Mouse (Mus musculus) inflammation-experienced regulatory T-cells, adult 6 months (primary cell): Measurements from ENCODE around the gene E130309D02Rik. TPM values are rescaled to one million over a fixed set of nuclear protein-coding genes. Genes with fewer than 3 reads are reported as not detected.

ENCODE experiments used
- ATAC-seq: one replicate; pipeline ENCODE4 v1.8.0; 2017
- polyA plus RNA-seq, 3 experiments: library from polyadenylated mRNA; unstranded; fragments of 100-300 nt; shearing (Covaris generic); gene quantifications; one replicate each; pipeline ENCODE4 v1.2.1; 2017

E130309D02Rik gene
- polyA plus RNA-seq, 3 experiments from 2014 or later: 5.4 to 6.2 (median 5.6) TPM

DNA sequence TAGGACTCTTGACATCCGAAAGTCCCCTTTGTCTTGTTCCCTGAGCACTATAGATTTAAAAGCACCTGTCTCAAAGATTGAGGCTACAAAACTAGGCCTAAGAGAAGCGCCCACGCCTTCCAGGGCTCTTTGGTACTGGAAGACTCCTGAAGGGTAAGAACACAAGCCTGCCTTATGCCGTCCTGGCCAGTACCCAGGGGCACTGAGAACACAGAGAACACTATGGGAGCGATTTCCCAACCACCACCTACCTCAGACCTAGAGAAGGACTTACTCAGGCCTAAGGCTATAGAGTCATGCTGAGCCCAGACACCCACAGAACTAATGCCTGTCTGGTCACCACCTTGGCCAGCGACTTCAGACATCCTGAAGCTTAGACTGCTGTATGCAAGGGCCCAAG is 48.4 kb downstream of the E130309D02Rik start:
- ATAC-seq: no peak

DNA sequence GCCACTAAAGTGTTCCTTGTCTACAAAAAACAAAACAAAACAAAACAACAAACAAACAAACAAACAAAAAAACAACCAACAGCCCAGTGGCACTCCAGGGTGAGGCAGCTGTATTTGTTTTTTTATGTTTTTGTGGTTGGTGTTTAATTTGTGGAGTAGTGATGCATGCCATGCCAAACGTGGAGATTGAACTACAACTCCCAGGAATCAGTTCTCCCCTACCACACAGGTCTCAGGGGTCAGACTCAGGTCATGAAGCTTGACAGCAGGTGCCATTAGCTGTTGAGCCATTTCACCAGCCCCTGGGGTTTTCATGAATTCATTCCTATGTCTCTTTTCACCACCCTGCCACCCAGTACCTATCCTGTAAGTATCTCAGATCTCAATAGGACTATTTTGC is 49.8 kb downstream of the E130309D02Rik start:
- ATAC-seq: no peak

DNA sequence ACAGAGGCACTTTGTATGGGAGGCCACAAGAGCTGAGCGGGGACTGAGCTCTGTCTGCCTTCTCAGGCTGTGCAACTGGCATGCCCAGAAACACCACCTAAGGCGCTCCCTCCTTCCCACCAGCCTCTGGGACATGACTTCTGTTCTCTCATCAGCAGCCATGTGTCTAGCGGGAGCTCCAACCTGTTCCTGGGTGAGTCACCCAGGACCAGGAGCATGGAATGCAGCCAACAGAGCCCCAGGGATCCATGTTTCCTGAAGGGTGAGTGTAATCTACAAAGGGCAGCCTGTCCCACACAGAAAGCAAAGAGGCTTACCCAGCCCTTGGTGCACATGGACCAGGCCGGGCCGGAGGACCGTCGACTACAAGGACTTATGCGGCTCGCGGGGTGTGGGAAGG is 50.5 kb downstream of the E130309D02Rik start:
- no peak for ATAC-seq

DNA sequence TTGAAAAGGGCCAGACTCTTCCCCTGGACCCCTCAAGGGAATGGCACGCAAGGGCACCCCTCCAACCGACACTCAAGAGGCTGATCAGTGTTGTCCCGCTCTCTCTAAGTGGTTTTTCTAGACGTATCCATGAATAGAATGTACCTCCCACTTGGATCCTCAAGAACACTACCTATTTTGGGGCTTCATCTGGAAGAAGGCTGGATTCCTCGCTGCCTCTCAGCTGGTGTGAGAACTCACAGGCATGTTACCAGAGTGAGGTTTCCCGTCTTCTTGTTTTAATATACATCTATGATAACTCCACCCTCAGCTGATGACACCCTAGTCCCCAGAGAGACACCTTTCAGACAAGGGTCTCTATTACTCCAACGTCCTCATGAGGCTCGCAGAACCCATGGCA is 53.5 kb downstream of the E130309D02Rik start:
- ATAC-seq: no peak

DNA sequence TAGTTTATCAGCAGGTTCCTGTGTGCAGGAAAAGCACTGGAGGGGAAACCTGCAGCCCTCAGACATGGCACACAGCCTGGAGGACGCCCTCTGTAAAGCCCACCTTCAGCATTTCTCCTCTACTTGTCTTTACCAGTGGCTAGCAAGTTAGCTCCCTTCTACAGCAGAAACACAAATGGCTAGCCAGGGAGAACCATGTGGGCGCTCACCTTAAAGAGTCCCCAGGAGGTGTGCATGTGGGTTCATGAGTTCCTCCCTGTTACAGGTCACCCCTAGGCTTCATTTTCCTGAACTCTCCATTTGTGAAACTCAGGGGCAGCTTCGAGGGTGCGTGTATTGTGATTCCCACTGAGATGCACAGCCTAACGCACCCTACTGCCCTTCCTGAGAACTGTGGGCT is 59.4 kb downstream of the E130309D02Rik start:
- no peak for ATAC-seq

DNA sequence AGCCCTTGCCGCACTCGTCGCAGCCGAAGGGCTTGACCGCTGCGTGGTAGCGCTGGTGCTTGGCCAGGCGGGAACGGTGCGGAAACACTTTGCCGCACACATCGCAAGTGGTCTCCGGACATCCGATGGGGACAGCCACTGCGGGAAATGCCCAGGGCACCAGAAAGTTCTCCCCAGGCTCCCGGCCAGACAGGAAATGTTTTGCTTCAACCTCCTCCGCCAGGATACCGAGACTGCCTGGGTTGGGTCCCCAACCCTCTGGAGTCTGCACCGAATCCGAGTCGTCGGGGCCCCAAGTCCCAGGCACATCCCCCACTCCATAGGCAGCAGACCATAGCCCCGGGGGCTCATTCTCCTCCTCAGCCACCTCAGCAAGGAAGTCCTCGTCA is 60.0 kb downstream of the E130309D02Rik start:
- no peak for ATAC-seq

DNA sequence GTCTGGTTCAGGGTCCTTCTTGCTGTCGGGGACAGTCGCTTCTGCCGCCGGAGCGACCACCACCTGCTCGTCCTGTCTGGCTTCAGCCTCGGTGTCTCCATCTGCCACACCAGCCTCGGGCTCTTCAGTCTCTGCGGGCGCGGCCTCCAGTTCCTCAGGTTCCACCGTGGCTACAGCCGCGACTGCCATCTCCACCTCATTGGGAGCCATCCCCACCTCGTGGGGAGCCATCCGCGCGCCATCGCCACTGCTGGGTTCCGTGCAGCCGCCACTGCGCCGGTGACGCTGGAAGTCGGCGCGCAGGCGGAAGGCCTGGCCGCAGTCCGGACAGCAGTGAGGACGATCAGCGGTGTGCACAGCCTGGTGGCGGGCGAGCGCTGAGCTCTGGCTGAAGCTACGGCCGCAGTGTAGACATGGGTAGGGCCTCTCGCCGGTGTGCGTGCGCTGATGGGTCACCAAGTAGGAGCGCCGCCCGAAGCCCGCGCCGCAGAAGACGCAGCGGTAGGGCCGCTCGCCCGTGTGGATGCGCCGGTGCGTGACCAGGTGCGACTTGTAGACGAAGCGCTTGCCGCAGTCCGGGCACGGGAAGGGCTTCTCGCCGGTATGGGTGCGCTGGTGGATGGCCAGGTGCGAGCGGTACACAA is 60.6 kb downstream of the E130309D02Rik start:
- ATAC-seq: no peak

DNA sequence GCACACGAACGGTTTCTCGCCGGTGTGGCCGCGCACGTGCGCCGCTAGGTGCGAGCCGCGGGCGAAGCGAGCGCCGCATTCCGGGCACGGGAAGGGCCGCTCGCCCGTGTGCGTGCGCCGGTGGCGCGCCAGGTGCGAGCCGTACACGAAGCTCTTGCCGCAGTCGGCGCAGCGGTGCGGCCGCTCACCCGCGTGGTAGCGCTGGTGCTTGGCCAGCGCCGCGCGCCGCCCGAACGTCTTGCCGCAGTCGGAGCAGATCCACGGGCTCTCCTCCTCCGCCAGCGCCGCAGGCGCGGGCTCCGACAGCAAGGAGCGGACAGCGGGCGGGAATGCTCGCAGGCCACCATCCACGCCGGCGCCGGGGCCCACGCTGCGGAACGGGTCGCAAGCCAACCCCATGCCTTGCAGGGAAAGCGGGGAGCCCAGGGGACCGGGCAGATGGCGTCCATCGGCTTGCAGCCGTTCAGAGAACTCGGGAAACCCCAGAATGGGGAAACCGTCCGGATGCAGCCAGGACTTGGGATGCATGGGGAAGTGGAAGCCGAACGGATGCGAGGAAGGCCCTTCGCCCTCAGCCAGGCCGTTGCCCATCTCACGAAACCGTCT is 61.2 kb downstream of the E130309D02Rik start:
- ATAC-seq: no peak

DNA sequence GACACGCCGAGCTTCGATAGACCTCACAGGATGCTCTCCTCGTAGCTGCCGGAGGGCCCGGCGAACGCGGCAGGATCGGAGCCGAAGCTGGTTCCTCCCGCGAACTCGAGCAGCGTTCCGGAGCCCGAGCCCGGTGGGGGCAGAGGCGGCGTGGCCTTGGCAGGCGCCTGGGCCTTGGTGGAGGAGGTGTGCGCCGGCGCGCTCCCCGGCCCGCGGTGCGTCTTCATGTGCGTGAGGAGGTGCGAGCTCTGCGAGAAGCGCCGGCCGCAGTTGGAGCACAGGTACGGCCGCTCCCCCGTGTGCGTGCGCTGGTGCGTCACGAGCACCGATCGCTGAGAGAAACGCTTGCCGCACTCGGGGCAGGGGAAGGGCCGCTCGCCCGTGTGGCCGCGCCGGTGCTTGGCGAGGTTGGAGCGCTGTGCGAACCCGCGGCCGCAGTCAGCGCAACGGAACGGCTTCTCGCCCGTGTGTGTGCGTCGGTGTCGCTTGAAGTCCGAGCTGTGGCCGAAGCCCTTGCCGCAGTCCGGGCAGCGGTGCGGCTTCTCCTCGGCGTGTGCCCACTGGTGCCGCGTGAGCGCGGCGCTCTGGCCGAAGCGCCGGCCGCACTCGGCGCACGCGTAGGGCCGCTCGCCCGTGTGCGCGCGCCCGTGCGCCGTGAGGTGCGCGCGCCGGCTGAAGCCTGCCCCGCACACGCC is 61.8 kb downstream of the E130309D02Rik start:
- no peak for ATAC-seq

DNA sequence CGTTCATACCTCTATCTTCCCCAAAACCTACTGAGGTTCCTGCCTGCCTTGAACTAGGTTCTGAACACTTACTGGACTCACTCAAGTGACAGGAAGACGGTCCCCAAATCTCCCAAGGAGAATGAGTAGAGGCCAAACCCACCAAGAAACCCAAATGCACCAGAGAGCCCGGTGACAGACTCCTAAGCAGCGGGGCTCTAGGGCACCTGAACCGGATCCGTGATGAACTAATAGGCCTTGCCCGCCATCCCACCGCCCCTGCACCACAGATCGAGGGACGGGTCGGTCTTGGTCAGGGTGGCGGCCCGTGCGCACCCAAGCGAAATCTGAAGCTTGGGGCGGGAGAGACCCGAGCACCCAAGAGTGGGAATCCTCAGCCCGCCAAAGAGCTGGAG is 62.4 kb downstream of the E130309D02Rik start:
- ATAC-seq: no peak

DNA sequence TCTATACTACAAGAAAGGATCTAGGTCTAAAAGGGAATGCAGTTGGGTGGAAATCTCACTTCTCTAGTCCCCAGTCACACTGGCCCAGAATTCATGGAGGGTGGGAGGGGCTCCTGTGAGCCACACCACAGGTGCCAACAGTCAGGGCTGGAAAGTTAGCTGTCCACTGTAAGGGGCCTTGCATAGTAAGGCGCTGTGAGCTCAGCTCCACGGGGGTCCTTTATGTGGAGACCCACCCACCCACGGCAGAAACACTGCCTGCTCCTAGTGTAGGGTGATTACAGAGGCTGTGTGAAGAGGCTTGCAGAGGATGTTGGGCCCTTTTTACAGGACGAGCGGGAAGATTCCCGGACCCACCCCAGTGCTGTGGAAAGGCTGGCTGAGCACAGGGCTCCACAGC is 63.1 kb downstream of the E130309D02Rik start:
- no peak for ATAC-seq

Other genes starting within 250 kb of the E130309D02Rik start
- 10 to 100 TPM; 31.4 to 41.7 (median 32.2) TPM for gene Rnf216, start 202.4 kb downstream of the E130309D02Rik start, polyA plus RNA-seq
- under 1 TPM in 1 of 3 experiments, not detected in 2; 0.12 TPM for gene Olfr718-ps1, start 167.8 kb downstream of the E130309D02Rik start, polyA plus RNA-seq
- 10 to 100 TPM in 1 of 3 experiments, 1 to 10 TPM in 2; 7.2 to 11.8 (median 7.7) TPM for gene Rbak, start 134.6 kb downstream of the E130309D02Rik start, polyA plus RNA-seq
- not detected for gene Spdye4b, start 134.3 kb downstream of the E130309D02Rik start, polyA plus RNA-seq
- not detected for gene Spdye4a, start 88.5 kb downstream of the E130309D02Rik start, polyA plus RNA-seq
- gene Zfp12, start 80.2 kb downstream of the E130309D02Rik start, polyA plus RNA-seq: 1 to 10 TPM; 3.9 to 5.7 (median 4.6) TPM
- under 1 TPM; 0.16 to 0.40 (median 0.34) TPM for gene Zfp316, start 45.3 kb downstream of the E130309D02Rik start, polyA plus RNA-seq
- not detected for gene Zfp853, start 21.7 kb downstream of the E130309D02Rik start, polyA plus RNA-seq
- 10 to 100 TPM; 52.1 to 67.4 (median 67.2) TPM for gene Zdhhc4, start 13.9 kb upstream of the E130309D02Rik start, polyA plus RNA-seq
- gene Grid2ip, start 42.0 kb upstream of the E130309D02Rik start, polyA plus RNA-seq: not detected
- 100 to 1,000 TPM in 1 of 3 experiments, 10 to 100 TPM in 2; 76.8 to 100 (median 78.4) TPM for gene Kdelr2, start 88.5 kb upstream of the E130309D02Rik start, polyA plus RNA-seq
- gene Daglb, start 149.2 kb upstream of the E130309D02Rik start, polyA plus RNA-seq: 10 to 100 TPM in 2 of 3 experiments, 1 to 10 TPM in 1; 9.5 to 13.0 (median 12.7) TPM
- gene Rac1, start 212.7 kb upstream of the E130309D02Rik start, polyA plus RNA-seq: 10 to 100 TPM; 57.1 to 67.7 (median 60.8) TPM